Mouse (Mus musculus) hindbrain, postnatal 0 days (tissue): Measurements from ENCODE around the gene Prrt2. TPM values are rescaled to one million over a fixed set of nuclear protein-coding genes. Genes with fewer than 3 reads are reported as not detected.

Experiments used
- ATAC-seq: fragments of 200-750 bp; cut with Nextera tagmentation; 2 replicates; pipeline ENCODE4 v1.8.0; 2017; ENCODE audit warnings: mild to moderate bottlenecking, moderate TSS enrichment, moderate library complexity
- DNase-seq: peaks from one replicate; pipeline ENCODE4 v3.0.0-alpha.2; 2015; ENCODE audit warnings: low spot score
- H3K27ac ChIP-seq: fragments of 300-500 bp; sonication (generic); 2 replicates; pipeline ENCODE4 v1.5.1; 2014; ENCODE audit warnings: mild to moderate bottlenecking
- H3K27me3 ChIP-seq: fragments of 300-500 bp; sonication (generic); 2 replicates; pipeline ENCODE4 v1.6.1; 2014; ENCODE audit warnings: low read length, mixed read lengths; ENCODE audit not compliant: insufficient read depth
- H3K36me3 ChIP-seq: fragments of 300-500 bp; sonication (generic); 2 replicates; pipeline ENCODE4 v1.6.1; 2014; ENCODE audit warnings: low read length, mixed read lengths; ENCODE audit not compliant: insufficient read depth
- H3K4me1 ChIP-seq: fragments of 300-500 bp; sonication (generic); 2 replicates; pipeline ENCODE4 v1.6.1; 2014; ENCODE audit warnings: antibody characterized with exemption, low read length, mixed read lengths; ENCODE audit not compliant: insufficient read depth
- H3K4me2 ChIP-seq: fragments of 300-500 bp; sonication (generic); 2 replicates; pipeline ENCODE4 v1.6.1; 2014; ENCODE audit warnings: low read depth, mild to moderate bottlenecking, low read length, moderate library complexity, mixed read lengths
- H3K4me3 ChIP-seq: fragments of 300-500 bp; sonication (generic); 2 replicates; pipeline ENCODE4 v1.5.1; 2014; ENCODE audit warnings: low read length
- H3K9ac ChIP-seq: fragments of 300-500 bp; sonication (generic); replicated peaks from 2 replicates; pipeline ENCODE4 v1.6.1; 2014; ENCODE audit warnings: mild to moderate bottlenecking, low read length, moderate library complexity, mixed read lengths
- H3K9me3 ChIP-seq: fragments of 300-500 bp; sonication (generic); 2 replicates; pipeline ENCODE4 v1.6.1; 2016; ENCODE audit warnings: low read length, mixed read lengths
- CTCF ChIP-seq: IDR thresholded peaks from 2 replicates; pipeline ENCODE4 v1.5.1; 2016; ENCODE audit warnings: antibody characterized with exemption, control low read depth, low read depth
- WGBS: fragments of 180-500 bp; shearing (Covaris S2); extraction: QIAGEN DNeasy Blood & Tissue Kit; methylation state at CpG from one replicate; pipeline ENCODE4 v1.1.7; 2014; 5-methylcytosine and 5-hydroxymethylcytosine counted together
- polyA plus RNA-seq: library from polyadenylated mRNA; unstranded; fragments of >200 nt; fragmentation: Nextera tagmentation; extraction: Ambion mirVana; gene quantifications from 2 replicates; pipeline ENCODE4 v1.2.1, GENCODE M21; 2015
- total RNA-seq: library from RNA; depleted of rRNA; stranded (reverse); fragments of >200 nt; gene quantifications from 2 replicates; pipeline ENCODE4 v1.2.3, GENCODE M21; 2014

Prrt2 gene
- total and polyA plus RNA-seq, 2 experiments from 2014 or later = 99.9 to 138 TPM

DNA sequence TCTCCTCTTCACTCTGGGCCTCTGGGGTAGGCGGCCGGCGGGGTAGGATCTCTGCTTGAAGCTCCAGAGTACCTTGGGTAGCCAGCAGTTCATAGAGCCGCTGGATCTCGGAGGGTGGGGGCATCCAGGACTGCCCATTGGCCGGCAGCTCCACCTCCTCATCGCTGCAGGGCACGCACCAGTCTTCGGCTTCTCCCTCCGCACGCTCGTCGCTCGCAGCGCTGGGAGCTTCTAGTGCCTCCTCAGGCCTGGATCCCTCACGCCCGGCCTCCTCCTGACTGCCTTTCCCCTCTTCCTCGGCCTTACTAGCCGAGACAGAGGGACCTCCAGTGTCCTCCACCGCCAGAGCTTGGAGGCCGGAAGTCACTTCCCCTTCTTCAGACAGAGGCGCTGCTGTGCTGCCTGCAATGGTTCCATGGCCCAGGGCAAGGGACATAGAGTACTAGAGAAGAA, 4.5 kb downstream of the Prrt2 start:
- peaks cover 35% of the 10 kb centered on the region for H3K4me1 ChIP-seq
- 0% methylated on average over 22 of the region's 22 CpGs for WGBS
- ATAC-seq (peak; percentile 37; the same call in 1 of the 2 replicates), DNase-seq (peak; percentile 66)
- peak overlapping the region; percentile 96 for H3K27ac ChIP-seq
- H3K4me3 ChIP-seq = peak overlapping the region; percentile 63
- peaks cover 16% of the 10 kb centered on the region for H3K36me3 ChIP-seq
- no peaks in the 10 kb centered on the region for H3K9me3 ChIP-seq
- TF ChIP-seq CTCF = no peak
- no peaks in the 10 kb centered on the region for H3K27me3 ChIP-seq
- H3K4me2 ChIP-seq = peak overlapping the region; percentile 85
- peak overlapping the region; percentile 91 for H3K9ac ChIP-seq

DNA sequence TGATC, 4.7 kb downstream of the Prrt2 start, which contains the start of gene Pagr1b:
Gene Pagr1b, minus strand, starts transcription at position 4 of the 5 bp plus-strand sequence.
- H3K4me3 ChIP-seq = peak within 1 kb of the TSS; percentile 63
- H3K27ac ChIP-seq = peak within 1 kb of the TSS; percentile 96
- H3K4me1 ChIP-seq = peaks cover 35% of the 10 kb centered on the region
- peak within 1 kb of the TSS; percentile 91 for H3K9ac ChIP-seq
- DNase-seq (no peak), ATAC-seq (no peak)
- H3K4me2 ChIP-seq = peak within 1 kb of the TSS; percentile 85
- no peaks in the 10 kb centered on the region for H3K27me3 ChIP-seq
- TF ChIP-seq CTCF = no peak
- peaks cover 16% of the 10 kb centered on the region for H3K36me3 ChIP-seq
- H3K9me3 ChIP-seq = no peaks in the 10 kb centered on the region

DNA sequence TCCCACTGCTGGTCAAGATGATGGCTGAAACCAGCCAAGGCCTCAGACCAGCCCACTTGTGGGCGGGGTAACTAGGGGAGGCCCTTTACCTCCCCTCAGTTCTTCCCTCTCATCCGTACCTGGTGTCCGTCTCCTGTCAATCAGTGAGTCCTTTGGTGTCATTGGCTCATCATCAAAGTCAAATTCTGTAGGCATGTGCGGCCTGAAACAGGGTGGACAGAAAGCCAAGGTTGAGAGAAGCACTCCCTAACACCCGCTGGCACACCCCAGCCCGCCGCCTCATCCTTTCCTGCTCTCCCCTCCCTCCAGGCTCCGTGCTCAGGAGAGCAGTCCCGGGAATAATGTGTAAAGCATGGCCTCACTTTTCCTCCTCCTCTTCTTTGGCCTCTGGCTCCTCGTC, 4.9 kb downstream of the Prrt2 start:
- WGBS = 2% methylated on average over 10 of the region's 10 CpGs
- Histone ChIP-seq H3K9ac (peak overlapping the region; percentile 91), H3K4me2 (peak overlapping the region; percentile 85), H3K27ac (peak overlapping the region; percentile 96), H3K36me3 (peaks cover 16% of the 10 kb centered on the region), H3K27me3 (no peaks in the 10 kb centered on the region), H3K4me1 (peaks cover 35% of the 10 kb centered on the region), H3K4me3 (peak overlapping the region; percentile 63), H3K9me3 (no peaks in the 10 kb centered on the region)
- TF ChIP-seq CTCF = no peak
- DNase-seq = peak; percentile 51
- no peak; the same call in 1 of the 2 replicates for ATAC-seq

DNA sequence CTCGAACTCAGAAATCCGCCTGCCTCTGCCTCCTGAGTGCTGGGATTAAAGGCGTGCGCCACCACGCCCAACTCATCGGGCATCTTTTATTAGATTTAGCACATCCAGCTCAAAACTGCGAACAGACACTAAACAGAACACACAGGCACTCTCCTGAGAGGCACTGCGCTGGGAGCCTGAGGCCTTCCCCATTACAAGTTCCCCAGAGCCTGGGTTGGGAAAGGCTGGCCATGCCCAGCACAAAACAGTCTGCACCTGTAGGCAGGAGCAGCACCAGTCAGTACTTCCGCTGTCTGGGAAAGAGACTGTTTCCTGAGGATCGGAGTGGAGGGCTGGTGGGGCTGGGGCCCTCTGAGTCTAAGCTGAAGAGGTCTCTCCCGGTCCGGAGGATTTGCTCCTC, 6.0 kb downstream of the Prrt2 start:
- ATAC-seq = no peak
- Histone ChIP-seq H3K4me3 (no peak overlapping the region), H3K4me1 (peaks cover 32% of the 10 kb centered on the region), H3K9me3 (no peaks in the 10 kb centered on the region), H3K27ac (no peak overlapping the region), H3K27me3 (no peaks in the 10 kb centered on the region), H3K36me3 (peaks cover 16% of the 10 kb centered on the region), H3K4me2 (no peak overlapping the region), H3K9ac (no peak overlapping the region)
- no peak for TF ChIP-seq CTCF
- no peak for DNase-seq
- 95% methylated on average over 12 of the region's 12 CpGs for WGBS

DNA sequence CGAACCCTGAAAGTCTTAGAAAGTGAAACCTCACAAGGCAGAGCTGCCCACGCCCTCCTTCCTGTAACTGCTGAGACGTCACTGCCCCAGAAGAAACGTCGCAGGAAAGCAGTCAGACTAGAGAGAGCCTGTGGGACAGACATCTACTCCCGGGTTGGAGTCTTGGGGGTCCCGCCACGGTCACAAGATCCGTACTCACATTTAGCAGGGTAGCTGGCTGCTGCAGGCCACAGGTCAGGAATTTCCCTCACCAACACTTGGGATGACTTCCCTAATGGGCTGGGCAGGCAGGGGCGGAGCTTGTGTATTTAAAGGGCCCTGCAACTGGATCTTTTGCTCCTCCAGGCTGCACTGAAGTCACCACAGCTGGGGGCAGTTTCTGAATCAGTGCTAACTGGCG, 6.7 kb downstream of the Prrt2 start, which contains the start of gene Mvp:
Gene Mvp, minus strand, starts transcription at position 302 of the 400 bp plus-strand sequence.
- H3K4me3 ChIP-seq = peak within 1 kb of the TSS; percentile 27
- H3K36me3 ChIP-seq = peaks cover 16% of the 10 kb centered on the region
- WGBS = 67% methylated on average over 11 of the region's 11 CpGs
- H3K4me2 ChIP-seq = peak within 1 kb of the TSS; percentile 40
- H3K27ac ChIP-seq = no peak within 1 kb of the TSS
- ATAC-seq (no peak), DNase-seq (no peak)
- no peak for TF ChIP-seq CTCF
- H3K9ac ChIP-seq = 0 out of 2 replicates have a peak within 1 kb of the TSS, but pooled peaks have one; percentile 24
- H3K27me3 ChIP-seq = no peaks in the 10 kb centered on the region
- H3K4me1 ChIP-seq = peaks cover 25% of the 10 kb centered on the region
- no peaks in the 10 kb centered on the region for H3K9me3 ChIP-seq

DNA sequence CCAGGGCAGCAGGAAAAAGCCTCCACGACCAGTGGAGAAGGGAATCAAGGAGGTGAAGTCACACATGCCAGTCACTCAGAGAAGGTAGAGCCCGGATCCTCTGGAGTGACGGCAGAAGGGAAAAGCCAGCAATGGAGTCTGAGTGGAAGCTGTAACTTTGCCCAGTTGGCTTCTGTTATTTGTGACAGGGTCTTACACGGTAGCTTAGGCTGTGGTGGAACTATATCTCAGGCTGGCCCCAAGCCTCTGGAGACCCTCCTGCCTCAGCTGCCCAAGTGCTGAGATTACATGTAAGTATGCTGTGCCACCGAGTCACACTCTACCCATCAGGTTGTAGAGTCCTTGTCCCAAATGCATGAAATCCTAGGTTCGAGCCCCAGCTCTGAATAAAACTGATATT, 7.6 kb downstream of the Prrt2 start:
- H3K27ac ChIP-seq = no peak overlapping the region
- H3K27me3 ChIP-seq = no peaks in the 10 kb centered on the region
- no peak overlapping the region for H3K4me2 ChIP-seq
- ATAC-seq (no peak), DNase-seq (no peak)
- H3K36me3 ChIP-seq = peaks cover 16% of the 10 kb centered on the region
- no peak overlapping the region for H3K9ac ChIP-seq
- H3K9me3 ChIP-seq = no peaks in the 10 kb centered on the region
- 97% methylated on average over 6 of the region's 6 CpGs for WGBS
- H3K4me1 ChIP-seq = peaks cover 17% of the 10 kb centered on the region
- no peak for TF ChIP-seq CTCF
- no peak overlapping the region for H3K4me3 ChIP-seq

DNA sequence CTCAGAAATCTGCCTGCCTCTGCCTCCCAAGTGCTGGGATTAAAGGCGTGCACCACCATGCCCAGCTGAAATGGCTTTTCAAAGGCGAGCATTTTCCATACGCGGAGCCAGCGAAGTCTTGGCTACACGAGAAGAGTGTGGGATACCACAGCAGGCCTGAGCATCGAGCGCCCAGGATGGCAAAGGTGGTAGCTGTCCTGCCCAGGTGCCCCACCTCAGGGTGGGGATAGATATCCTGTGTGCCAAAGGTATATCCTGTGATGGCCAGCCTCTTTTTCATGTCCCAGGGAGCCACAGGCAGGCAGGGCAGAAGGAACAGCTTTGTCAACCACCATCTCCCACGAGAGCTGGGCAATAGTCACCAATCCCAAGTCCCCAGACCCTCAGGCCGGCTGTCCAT, 8.2 kb downstream of the Prrt2 start:
- H3K9ac ChIP-seq = no peak overlapping the region

More for the DNA sequence above, 8.2 kb downstream of the Prrt2 start:
- Histone ChIP-seq H3K9me3 (no peaks in the 10 kb centered on the region), H3K4me1 (peaks cover 13% of the 10 kb centered on the region), H3K27me3 (no peaks in the 10 kb centered on the region), H3K36me3 (peaks cover 16% of the 10 kb centered on the region), H3K4me2 (no peak overlapping the region), H3K4me3 (no peak overlapping the region), H3K27ac (no peak overlapping the region)
- no peak for TF ChIP-seq CTCF
- no peak for ATAC-seq
- DNase-seq = no peak
- 94% methylated on average over 10 of the region's 10 CpGs for WGBS
